Mouse (Mus musculus) midbrain, embryonic 11.5 days (tissue): ENCODE results near the gene Clca4b. TPM values are rescaled to one million over a fixed set of nuclear protein-coding genes. Genes with fewer than 3 reads are reported as not detected.
"Not testable (repeated sequence)": the region's sequence is repeated elsewhere in the genome, so short reads cannot be mapped to it uniquely, and the experiment has no call there.

ENCODE experiments used
- ATAC-seq: fragments of 200-750 bp; cut with Nextera tagmentation; 2 replicates; pipeline ENCODE4 v1.8.0; 2017; ENCODE audit warnings: moderate TSS enrichment, moderate library complexity; ENCODE audit not compliant: low FRiP score
- DNase-seq: peaks from one replicate; pipeline ENCODE4 v3.0.0; 2015; ENCODE audit warnings: low spot score; ENCODE audit errors: missing footprints
- H3K27ac ChIP-seq: fragments of 300-500 bp; sonication (generic); 2 replicates; pipeline ENCODE4 v1.5.1; 2014; ENCODE audit warnings: low read depth, low read length
- H3K27me3 ChIP-seq: fragments of 300-500 bp; sonication (generic); 2 replicates; pipeline ENCODE4 v1.6.1; 2014; ENCODE audit warnings: mild to moderate bottlenecking, low read length, moderate library complexity, mixed read lengths; ENCODE audit not compliant: control insufficient read depth, insufficient read depth
- H3K36me3 ChIP-seq: fragments of 300-500 bp; sonication (generic); 2 replicates; pipeline ENCODE4 v1.6.1; 2014; ENCODE audit warnings: mild to moderate bottlenecking, low read length, moderate library complexity, mixed read lengths; ENCODE audit not compliant: control insufficient read depth, insufficient read depth
- H3K4me1 ChIP-seq: fragments of 300-500 bp; sonication (generic); 2 replicates; pipeline ENCODE4 v1.6.1; 2014; ENCODE audit warnings: low read length; ENCODE audit not compliant: control insufficient read depth, insufficient read depth
- H3K4me2 ChIP-seq: fragments of 300-500 bp; sonication (generic); 2 replicates; pipeline ENCODE4 v1.6.1; 2014; ENCODE audit warnings: mild to moderate bottlenecking, moderate library complexity
- H3K4me3 ChIP-seq: fragments of 300-500 bp; sonication (generic); 2 replicates; pipeline ENCODE4 v1.5.1; 2014; ENCODE audit warnings: low read depth, low read length
- H3K9ac ChIP-seq: fragments of 300-500 bp; sonication (generic); 2 replicates; pipeline ENCODE4 v1.6.1; 2014; ENCODE audit warnings: low read length
- H3K9me3 ChIP-seq: fragments of 300-500 bp; sonication (generic); 2 replicates; pipeline ENCODE4 v1.6.1; 2016; ENCODE audit warnings: low read length; ENCODE audit not compliant: control insufficient read depth
- WGBS: fragments of 180-500 bp; shearing (Covaris S2); extraction: QIAGEN DNeasy Blood & Tissue Kit; methylation state at CpG from one replicate; pipeline ENCODE4 v1.1.7; 2014; 5-methylcytosine and 5-hydroxymethylcytosine counted together
- polyA plus RNA-seq: library from polyadenylated mRNA; unstranded; fragments of >200 nt; fragmentation: Nextera tagmentation; extraction: Ambion mirVana; gene quantifications from 2 replicates; pipeline ENCODE4 v1.2.1, GENCODE M21; 2014

The Clca4b gene
- polyA plus RNA-seq, 1 experiment from 2014 or later = not detected

DNA sequence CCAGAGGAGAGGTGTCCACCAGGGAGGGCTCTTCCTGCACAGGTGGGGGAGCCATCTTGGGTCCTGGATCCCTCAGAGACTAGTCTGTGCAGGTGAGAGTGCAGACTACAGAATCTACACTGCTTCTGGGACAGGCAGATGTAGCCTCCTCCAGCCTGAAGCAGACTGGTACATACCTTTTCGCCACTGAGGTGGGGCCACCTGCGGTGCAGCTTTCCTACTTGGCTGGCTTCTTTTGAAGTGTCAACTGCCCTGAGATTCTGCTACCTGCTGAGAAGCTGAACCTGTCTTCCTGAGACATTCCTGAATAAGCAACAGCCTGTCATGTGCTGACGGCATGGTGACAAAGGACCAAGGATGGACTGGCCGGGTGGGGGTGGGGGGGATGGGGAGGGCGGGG lies 15.0 kb upstream of the Clca4b start:
- not testable (repeated sequence) for H3K27ac ChIP-seq, H3K4me2 ChIP-seq, H3K9me3 ChIP-seq, H3K36me3 ChIP-seq, H3K4me1 ChIP-seq, H3K4me3 ChIP-seq, H3K9ac ChIP-seq, H3K27me3 ChIP-seq, DNase-seq
- 0 out of 2 replicates have a peak, but pooled peaks have one; percentile 40 for ATAC-seq
- WGBS = 12% methylated on average over 5 of the region's 5 CpGs

DNA sequence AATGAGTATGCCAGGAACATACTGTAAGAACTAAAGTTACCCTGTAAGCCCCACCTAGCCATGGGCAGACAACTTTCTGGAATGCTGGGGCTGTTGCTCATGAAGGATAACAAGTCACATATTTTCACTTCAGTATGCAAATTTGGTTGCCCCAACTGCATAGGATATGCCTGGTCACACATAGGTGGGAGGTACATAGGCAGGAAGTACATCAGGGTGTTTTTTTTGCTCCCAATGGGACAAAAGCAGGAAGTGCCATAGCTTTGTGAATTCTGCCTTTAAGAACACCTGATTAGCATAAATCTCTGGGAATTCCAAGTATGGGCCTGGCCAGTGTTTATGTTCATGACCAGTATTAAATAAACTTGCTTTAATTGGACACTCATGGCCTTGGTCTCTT lies 1.3 kb upstream of the Clca4b start:
- H3K36me3 ChIP-seq, H3K4me1 ChIP-seq, ATAC-seq, H3K27ac ChIP-seq, H3K9ac ChIP-seq, H3K9me3 ChIP-seq, DNase-seq, H3K4me3 ChIP-seq, H3K4me2 ChIP-seq, H3K27me3 ChIP-seq: not testable (repeated sequence)

DNA sequence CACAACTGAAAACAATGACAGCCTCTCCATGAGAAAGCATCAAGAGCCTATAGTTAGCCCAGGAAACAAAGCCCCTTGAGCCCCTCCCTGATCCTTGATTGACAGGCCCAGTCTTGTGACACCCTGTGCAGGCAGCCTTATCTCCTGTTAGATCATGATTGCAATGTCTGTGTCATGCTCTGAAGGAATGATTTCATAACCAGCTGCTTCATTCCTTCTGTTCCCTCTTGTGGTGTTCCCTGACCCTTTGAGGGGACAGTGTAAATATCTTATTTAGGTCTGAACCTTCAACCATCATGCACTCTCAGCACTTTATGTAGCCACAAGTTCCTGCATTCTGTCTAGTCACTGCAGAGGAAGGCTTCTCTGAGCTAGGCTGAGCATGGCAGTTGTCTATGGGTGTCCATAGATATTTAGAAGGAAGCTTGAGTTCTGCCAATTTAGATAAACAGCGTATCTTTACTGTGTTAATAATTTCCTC lies 722 bp upstream of the Clca4b start:
- H3K4me2 ChIP-seq = no peak overlapping the region
- no peak overlapping the region for H3K27ac ChIP-seq
- H3K27me3 ChIP-seq = no peaks in the 10 kb centered on the region
- H3K4me3 ChIP-seq = no peak overlapping the region
- DNase-seq (no peak), ATAC-seq (peak; percentile 48; the same call in 1 of the 2 replicates)
- no peak overlapping the region for H3K9ac ChIP-seq
- H3K9me3 ChIP-seq = no peaks in the 10 kb centered on the region
- WGBS = 94% methylated on average over 1 of the region's 1 CpGs
- H3K4me1 ChIP-seq = no peaks in the 10 kb centered on the region
- no peaks in the 10 kb centered on the region for H3K36me3 ChIP-seq

DNA sequence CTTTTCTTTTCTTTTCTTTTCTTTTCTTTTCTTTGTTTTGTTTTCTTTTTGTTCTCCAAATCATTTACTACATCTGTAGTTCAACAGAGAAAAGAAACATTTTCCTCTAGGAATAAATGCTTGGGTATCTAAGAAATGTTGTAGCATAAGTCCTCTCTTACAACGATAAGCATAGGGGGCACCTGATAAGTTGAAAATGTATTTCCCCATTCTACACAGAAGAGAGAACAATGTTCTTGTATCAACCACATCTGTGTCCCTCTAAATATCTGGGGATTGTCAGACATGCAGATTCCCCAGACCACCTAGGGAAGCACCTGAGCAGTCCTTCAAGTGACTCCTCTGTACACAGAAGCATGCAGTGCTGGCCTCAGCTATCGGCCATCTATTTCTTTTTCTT lies 18.3 kb downstream of the Clca4b start:
- WGBS = 86% methylated on average over 2 of the region's 2 CpGs
- H3K9ac ChIP-seq = no peak overlapping the region
- H3K27ac ChIP-seq = no peak overlapping the region
- H3K36me3 ChIP-seq = no peaks in the 10 kb centered on the region
- H3K4me1 ChIP-seq = no peaks in the 10 kb centered on the region
- H3K4me3 ChIP-seq = no peak overlapping the region
- no peaks in the 10 kb centered on the region for H3K9me3 ChIP-seq
- H3K4me2 ChIP-seq = no peak overlapping the region
- DNase-seq (no peak), ATAC-seq (no peak)
- no peaks in the 10 kb centered on the region for H3K27me3 ChIP-seq

DNA sequence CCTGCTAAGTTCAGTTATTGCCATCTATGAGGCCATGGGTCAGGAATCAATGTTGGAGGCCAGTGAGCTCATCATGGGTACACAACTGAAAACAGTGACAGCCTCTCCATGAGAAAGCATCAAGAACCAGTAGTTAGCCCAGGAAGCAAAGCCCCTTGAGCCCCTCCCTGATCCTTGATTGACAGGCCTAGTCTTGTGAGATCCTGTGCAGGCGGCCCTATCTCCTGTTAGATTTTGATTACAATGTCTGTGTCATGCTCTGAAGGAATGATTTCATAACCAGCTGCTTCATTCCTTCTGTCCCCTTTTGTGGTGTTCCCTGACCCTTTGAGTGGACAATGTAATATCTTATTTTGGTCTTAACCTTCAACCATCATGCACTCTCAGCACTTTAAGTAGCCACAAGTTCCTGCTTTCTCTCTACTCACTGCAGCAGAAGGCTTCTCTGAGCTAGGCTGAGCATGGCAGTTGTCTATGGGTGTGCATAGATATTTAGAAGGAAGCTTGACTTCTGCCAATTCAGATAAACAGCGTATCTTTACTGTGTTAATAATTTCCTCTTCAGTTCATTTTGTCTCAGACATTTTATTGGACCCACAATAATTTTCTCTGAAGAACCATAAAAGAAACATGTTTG lies 35.2 kb downstream of the Clca4b start:
- Histone ChIP-seq H3K4me3 (no peak overlapping the region), H3K4me2 (no peak overlapping the region), H3K27ac (no peak overlapping the region), H3K9ac (no peak overlapping the region), H3K4me1 (no peaks in the 10 kb centered on the region), H3K27me3 (no peaks in the 10 kb centered on the region), H3K9me3 (no peaks in the 10 kb centered on the region), H3K36me3 (no peaks in the 10 kb centered on the region)
- WGBS = 76% methylated on average over 2 of the region's 2 CpGs
- ATAC-seq (no peak), DNase-seq (no peak)

DNA sequence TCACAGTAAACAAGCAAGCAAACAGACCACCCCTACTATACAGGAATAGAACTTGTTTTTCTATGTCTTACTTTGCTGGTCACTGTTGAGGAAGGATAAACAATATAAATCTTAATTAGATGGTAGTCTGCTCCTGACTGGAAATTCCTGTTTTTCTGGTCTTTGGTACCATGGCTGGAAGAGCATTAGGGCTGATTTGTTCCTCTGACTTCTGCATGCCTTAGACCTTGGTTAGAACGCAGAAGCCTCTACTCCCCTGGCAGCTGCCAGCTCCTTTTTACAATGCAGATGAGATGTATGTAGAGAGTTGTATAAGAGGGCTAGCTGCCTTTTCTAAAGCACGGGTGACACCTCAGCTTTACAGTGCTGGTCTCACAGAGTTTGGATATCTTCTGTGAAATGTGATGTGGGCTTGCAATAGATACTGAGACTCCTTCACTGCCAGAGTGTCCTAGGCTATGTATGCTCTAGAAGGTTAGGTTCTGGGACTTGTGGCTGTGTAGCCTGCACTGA lies 42.0 kb downstream of the Clca4b start:
- no peak overlapping the region for H3K4me3 ChIP-seq
- ATAC-seq (no peak), DNase-seq (no peak)
- no peaks in the 10 kb centered on the region for H3K4me1 ChIP-seq
- WGBS = 62% methylated on average over 2 of the region's 2 CpGs
- H3K9me3 ChIP-seq = no peaks in the 10 kb centered on the region
- H3K9ac ChIP-seq = no peak overlapping the region
- H3K27me3 ChIP-seq = no peaks in the 10 kb centered on the region
- H3K27ac ChIP-seq = no peak overlapping the region
- H3K4me2 ChIP-seq = no peak overlapping the region
- H3K36me3 ChIP-seq = no peaks in the 10 kb centered on the region

DNA sequence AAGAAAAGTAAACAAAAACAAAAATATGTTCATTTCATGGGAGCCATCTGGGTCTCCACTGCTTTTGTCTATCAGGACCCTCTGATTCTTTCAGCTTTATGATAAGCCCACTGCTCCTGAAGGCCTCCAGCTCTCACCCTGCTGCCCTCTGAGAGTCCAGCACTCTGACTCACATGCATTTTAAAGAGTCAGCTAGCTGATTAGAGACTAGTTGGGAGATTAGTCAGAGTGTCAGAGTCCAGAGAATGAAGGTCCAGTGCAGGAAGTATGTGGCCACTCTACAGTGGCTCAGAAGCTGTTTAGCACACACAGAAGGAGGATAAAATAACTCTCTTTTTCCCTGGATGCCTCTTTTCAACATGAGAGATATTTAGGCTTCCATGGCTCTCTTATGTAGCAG lies 45.4 kb downstream of the Clca4b start:
- no peaks in the 10 kb centered on the region for H3K4me1 ChIP-seq
- H3K27ac ChIP-seq = no peak overlapping the region
- H3K9me3 ChIP-seq = no peaks in the 10 kb centered on the region
- H3K27me3 ChIP-seq = no peaks in the 10 kb centered on the region
- no peak for ATAC-seq
- H3K36me3 ChIP-seq = no peaks in the 10 kb centered on the region
- no peak overlapping the region for H3K4me2 ChIP-seq
- H3K9ac ChIP-seq = no peak overlapping the region
- DNase-seq = no peak
- no peak overlapping the region for H3K4me3 ChIP-seq

DNA sequence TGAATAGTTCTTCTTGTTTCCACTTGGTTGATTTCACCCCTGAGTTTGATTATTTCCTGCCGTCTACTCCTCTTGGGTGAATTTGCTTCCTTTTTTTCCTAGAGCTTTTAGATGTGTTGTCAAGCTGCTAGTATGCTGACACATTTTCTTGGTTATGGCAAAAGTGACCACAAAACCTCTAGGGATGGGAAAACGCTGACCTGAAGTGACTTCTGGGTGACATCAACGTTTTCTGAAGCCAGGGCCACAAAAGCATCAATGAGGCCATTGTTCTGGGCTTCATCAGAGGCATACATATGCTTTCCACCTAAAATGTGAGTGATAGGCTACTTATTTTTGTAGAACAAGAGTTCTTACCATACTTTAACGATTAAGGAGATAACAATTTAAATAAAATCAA lies 60.3 kb downstream of the Clca4b start:
- ATAC-seq, DNase-seq, H3K4me1 ChIP-seq, H3K9me3 ChIP-seq, H3K9ac ChIP-seq, H3K4me2 ChIP-seq, H3K36me3 ChIP-seq, H3K4me3 ChIP-seq, H3K27me3 ChIP-seq, H3K27ac ChIP-seq: not testable (repeated sequence)
- 60% methylated on average over 4 of the region's 4 CpGs for WGBS
